Mouse (Mus musculus) ES-E14 (cell line): ENCODE data around the gene Stk35. TPM values are rescaled to one million over a fixed set of nuclear protein-coding genes. Genes with fewer than 3 reads are reported as not detected.

ENCODE experiments used
- DNase-seq: peaks from one replicate; pipeline ENCODE4 v3.0.0-alpha.2; 2013; ENCODE audit warnings: low read depth, low spot score
- H3K27ac ChIP-seq: 2 replicates; pipeline ENCODE4 v1.5.1; 2012; ENCODE audit warnings: low read depth, mild to moderate bottlenecking, low read length, moderate library complexity, mixed read lengths; ENCODE audit not compliant: poor library complexity, insufficient read depth, severe bottlenecking
- H3K36me3 ChIP-seq: 2 replicates; pipeline ENCODE4 v1.6.1; 2012; ENCODE audit warnings: mild to moderate bottlenecking, low read length, moderate library complexity, mixed read lengths; ENCODE audit not compliant: control insufficient read depth, poor library complexity, insufficient read depth, severe bottlenecking
- H3K4me1 ChIP-seq, 2 experiments: fragments of 150-350 bp in 1 of 2; sonication (generic) in 1 of 2; 2 replicates each; pipeline ENCODE4 v1.6.1; 2012; ENCODE audit warnings: low read length in 2 of 2, mild to moderate bottlenecking in 1 of 2, mixed read lengths in 1 of 2; ENCODE audit not compliant: control insufficient read depth in 2 of 2, insufficient read depth in 2 of 2, poor library complexity in 1 of 2
- H3K4me3 ChIP-seq, 2 experiments: fragments of 150-350 bp in 1 of 2; sonication (generic) in 1 of 2; 2 replicates each; pipeline ENCODE4 v1.5.1; 2012; ENCODE audit warnings: low read length in 2 of 2, low read depth in 1 of 2, mild to moderate bottlenecking in 1 of 2, mixed read lengths in 1 of 2; ENCODE audit not compliant: insufficient read depth in 1 of 2, poor library complexity in 1 of 2, severe bottlenecking in 1 of 2
- H3K9ac ChIP-seq: 2 replicates; pipeline ENCODE4 v1.6.1; 2012; ENCODE audit warnings: low read depth, mild to moderate bottlenecking, low read length, mixed read lengths; ENCODE audit not compliant: poor library complexity, insufficient read depth, severe bottlenecking
- H3K9me3 ChIP-seq: fragments of 150-350 bp; sonication (generic); 2 replicates; pipeline ENCODE4 v1.6.1; 2012; ENCODE audit warnings: low read depth, mild to moderate bottlenecking, low read length; ENCODE audit not compliant: control insufficient read depth, insufficient read depth
- CHD2 ChIP-seq: IDR thresholded peaks from 2 replicates; pipeline ENCODE4 v1.6.1; 2014; ENCODE audit warnings: mild to moderate bottlenecking, low read depth, low read length, inconsistent platforms
- HCFC1 ChIP-seq: IDR thresholded peaks from 2 replicates; pipeline ENCODE4 v1.6.1; 2012; ENCODE audit warnings: low read length, inconsistent platforms, borderline replicate concordance; ENCODE audit not compliant: insufficient read depth
- MAFK ChIP-seq: IDR thresholded peaks from 2 replicates; pipeline ENCODE4 v1.6.1; 2014; ENCODE audit warnings: mild to moderate bottlenecking, low read depth, low read length, inconsistent platforms; ENCODE audit not compliant: insufficient read depth
- ZC3H11A ChIP-seq: IDR thresholded peaks from 2 replicates; pipeline ENCODE4 v1.6.1; 2012; ENCODE audit warnings: low read depth, mild to moderate bottlenecking, inconsistent platforms, low read length, borderline replicate concordance
- ZNF384 ChIP-seq: IDR thresholded peaks from 2 replicates; pipeline ENCODE4 v1.6.1; 2012; ENCODE audit warnings: low read depth, low read length, inconsistent platforms
- in situ Hi-C, 2 experiments: fragments of 600-800 bp; cut with MboI; formaldehyde crosslinking; loops; one replicate each; pipeline ENCODE4 v1.15.1; 2025; ENCODE audit warnings: low sequenced_read_pairs in 2 of 2, inconsistent platforms in 1 of 2; ENCODE audit not compliant: unreplicated experiment in 2 of 2
- total RNA-seq: library from RNA; depleted of rRNA; stranded (reverse); fragments of 300-350 nt; gene quantifications from 2 replicates; pipeline ENCODE4 v1.2.3, GENCODE M21; 2012

The Stk35 gene
- total RNA-seq, 1 experiment = 22.1 TPM

DNA sequence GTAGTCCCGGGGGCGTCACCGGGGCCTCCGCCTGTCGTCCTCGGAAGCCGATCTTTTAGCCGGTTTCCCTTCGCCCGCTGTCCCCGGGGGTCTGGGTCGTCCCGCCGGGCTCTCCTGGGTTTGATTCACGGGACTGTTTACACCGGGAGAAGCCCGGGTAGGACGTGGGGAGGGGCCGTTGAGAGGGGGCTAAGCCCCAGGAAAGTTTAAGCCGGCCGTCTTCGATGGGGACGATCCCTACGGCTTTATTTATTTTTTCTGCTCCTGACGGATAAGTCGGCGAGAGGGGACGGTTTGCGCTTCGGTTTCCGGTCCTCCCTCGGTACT lies 550 bp downstream of the Stk35 start:
- Histone ChIP-seq H3K4me1 (peaks cover 1 to 11% of the 10 kb centered on the region in 2 experiments), H3K9ac (peak overlapping the region; percentile 95), H3K36me3 (peaks cover 8% of the 10 kb centered on the region), H3K9me3 (no peaks in the 10 kb centered on the region), H3K4me3 (peak overlapping the region; percentile 88 to 98), H3K27ac (peak overlapping the region; percentile 41; the same call in 1 of the 2 replicates)
- DNase-seq = no peak
- TF ChIP-seq HCFC1 = no peak
- no peak for TF ChIP-seq ZC3H11A
- TF ChIP-seq MAFK = no peak
- TF ChIP-seq CHD2 = no peak
- no peak for TF ChIP-seq ZNF384
- in situ Hi-C loops = no loop called here

DNA sequence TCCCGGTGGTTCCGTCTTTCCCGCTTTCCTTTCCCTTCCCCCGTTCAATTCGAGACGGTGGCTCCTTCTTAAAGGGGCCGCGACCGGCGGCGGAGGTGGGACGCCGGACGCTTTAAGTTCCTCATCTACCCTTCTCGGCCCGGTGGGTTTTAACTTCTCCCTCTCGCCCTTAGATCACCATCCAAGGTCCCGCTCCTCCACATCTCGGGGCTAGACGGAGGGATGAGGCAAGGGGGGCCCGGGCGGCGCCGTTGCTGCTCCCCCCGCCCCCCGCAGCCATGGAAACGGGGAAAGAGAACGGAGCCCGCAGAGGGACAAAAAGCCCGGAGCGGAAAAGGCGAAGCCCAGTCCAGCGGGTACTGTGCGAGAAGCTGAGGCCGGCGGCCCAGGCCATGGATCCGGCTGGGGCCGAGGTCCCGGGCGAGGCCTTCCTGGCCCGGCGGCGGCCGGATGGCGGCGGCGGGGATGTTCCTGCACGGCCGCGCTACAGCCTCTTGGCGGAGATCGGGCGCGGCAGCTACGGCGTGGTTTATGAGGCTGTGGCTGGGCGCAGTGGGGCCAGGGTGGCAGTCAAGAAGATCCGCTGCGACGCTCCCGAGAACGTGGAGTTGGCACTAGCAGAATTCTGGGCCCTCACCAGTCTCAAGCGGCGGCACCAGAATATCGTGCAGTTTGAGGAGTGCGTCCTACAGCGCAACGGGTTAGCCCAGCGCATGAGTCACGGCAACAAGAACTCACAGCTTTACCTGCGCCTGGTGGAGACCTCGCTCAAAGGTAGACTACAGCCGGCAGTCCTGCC lies 1.1 kb downstream of the Stk35 start:
- no peak for TF ChIP-seq MAFK
- no peak for TF ChIP-seq ZC3H11A
- no peak for TF ChIP-seq ZNF384
- no peak for TF ChIP-seq HCFC1
- no peak for TF ChIP-seq CHD2
- peak overlapping the region; percentile 95 for H3K9ac ChIP-seq
- peak overlapping the region; percentile 88 to 98 for H3K4me3 ChIP-seq
- peak overlapping the region; percentile 41; the same call in 1 of the 2 replicates for H3K27ac ChIP-seq
- in situ Hi-C loops = no loop called here
- H3K4me1 ChIP-seq = peaks cover 1 to 11% of the 10 kb centered on the region in 2 experiments
- no peaks in the 10 kb centered on the region for H3K9me3 ChIP-seq
- DNase-seq = peak; percentile 54
- peaks cover 8% of the 10 kb centered on the region for H3K36me3 ChIP-seq

DNA sequence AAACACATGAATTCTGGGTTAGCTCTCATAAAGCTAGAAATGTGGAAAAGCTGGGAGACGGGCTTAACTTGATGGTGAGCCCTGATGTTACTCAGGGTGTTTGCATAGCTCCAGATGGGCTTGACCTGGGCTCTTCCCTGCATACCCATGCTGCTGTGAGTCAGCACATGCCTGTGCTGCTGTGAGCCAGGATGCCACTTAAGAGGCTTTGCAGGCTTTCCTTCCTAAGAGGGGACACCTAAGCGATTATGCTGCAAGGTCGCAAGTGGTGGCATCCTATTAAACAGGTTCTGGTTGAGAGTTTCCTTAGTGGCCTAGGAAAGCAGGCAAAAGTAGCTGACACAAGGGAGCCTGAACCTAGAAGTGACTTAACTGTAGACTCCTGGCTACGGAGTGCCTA lies 5.2 kb downstream of the Stk35 start:
- no peaks in the 10 kb centered on the region for H3K9me3 ChIP-seq
- no peak overlapping the region for H3K9ac ChIP-seq
- in situ Hi-C loops = no loop called here
- no peak for TF ChIP-seq CHD2
- no peak for TF ChIP-seq HCFC1
- no peak for TF ChIP-seq ZC3H11A
- TF ChIP-seq ZNF384 = no peak
- TF ChIP-seq MAFK = no peak
- peaks cover 1% of the 10 kb centered on the region in 2 experiments; a peak in 1 of 4 replicates for H3K4me1 ChIP-seq
- H3K27ac ChIP-seq = no peak overlapping the region
- no peak overlapping the region for H3K4me3 ChIP-seq
- peaks cover 15% of the 10 kb centered on the region for H3K36me3 ChIP-seq
- DNase-seq = no peak

DNA sequence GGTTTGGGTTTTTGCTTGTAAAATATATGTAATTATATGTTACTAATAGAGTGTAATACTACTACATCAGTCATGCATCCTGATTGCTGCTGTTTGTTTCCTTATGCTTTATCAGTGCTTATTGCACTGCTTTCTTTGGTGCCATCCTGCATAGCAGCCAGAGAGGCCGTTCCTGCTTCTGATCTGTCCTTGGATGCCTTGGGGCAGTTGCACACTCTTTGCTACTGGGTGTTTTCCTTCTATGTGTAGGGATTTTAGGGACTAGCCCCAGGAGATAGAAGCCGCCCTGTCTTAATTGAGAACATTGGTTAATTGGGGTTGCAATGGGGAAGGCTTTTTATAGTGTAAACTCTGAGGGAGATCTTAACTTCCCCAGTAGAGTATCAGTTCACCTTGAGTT lies 6.2 kb downstream of the Stk35 start:
- TF ChIP-seq HCFC1 = no peak
- no peak for TF ChIP-seq ZNF384
- no peak for TF ChIP-seq CHD2
- TF ChIP-seq ZC3H11A = no peak
- TF ChIP-seq MAFK = no peak
- no peak for DNase-seq
- H3K9me3 ChIP-seq = no peaks in the 10 kb centered on the region
- in situ Hi-C loops = no loop called here
- no peak overlapping the region for H3K9ac ChIP-seq
- no peak overlapping the region for H3K4me3 ChIP-seq
- peaks cover 1% of the 10 kb centered on the region in 2 experiments; a peak in 1 of 4 replicates for H3K4me1 ChIP-seq
- no peak overlapping the region for H3K27ac ChIP-seq
- peaks cover 21% of the 10 kb centered on the region for H3K36me3 ChIP-seq
